Mouse (Mus musculus) liver, adult 2 months (tissue): Measurements from ENCODE around the gene Tubb3. TPM values are rescaled to one million over a fixed set of nuclear protein-coding genes. Genes with fewer than 3 reads are reported as not detected.

ENCODE experiments used
- DNase-seq: peaks from one replicate; pipeline ENCODE4 v3.0.0-alpha.2; 2011; ENCODE audit warnings: low read depth, low spot score; ENCODE audit errors: extremely low read depth
- H3K27ac ChIP-seq: fragments of 200-500 bp; replicated peaks from 2 replicates; pipeline ENCODE4 v1.5.1; 2012; ENCODE audit warnings: low read depth, mild to moderate bottlenecking, control low read depth, inconsistent platforms, low read length; ENCODE audit not compliant: insufficient read depth
- H3K27me3 ChIP-seq: fragments of 200-500 bp; 2 replicates; pipeline ENCODE4 v1.6.1; 2012; ENCODE audit warnings: mild to moderate bottlenecking, moderate library complexity, low read length, inconsistent platforms; ENCODE audit not compliant: control insufficient read depth, insufficient read depth
- H3K36me3 ChIP-seq: fragments of 200-500 bp; 2 replicates; pipeline ENCODE4 v1.6.1; 2012; ENCODE audit warnings: low read length, inconsistent platforms; ENCODE audit not compliant: control insufficient read depth, insufficient read depth
- H3K4me1 ChIP-seq: fragments of 200-500 bp; 2 replicates; pipeline ENCODE4 v1.6.1; 2011; ENCODE audit warnings: low read length; ENCODE audit not compliant: control insufficient read depth, insufficient read depth
- H3K4me3 ChIP-seq: fragments of 200-500 bp; 2 replicates; pipeline ENCODE4 v1.5.1; 2011; ENCODE audit warnings: low read depth, mild to moderate bottlenecking, control low read depth, low read length, moderate library complexity; ENCODE audit not compliant: insufficient read depth
- H3K79me2 ChIP-seq: fragments of 200-500 bp; 2 replicates; pipeline ENCODE4 v1.6.1; 2012; ENCODE audit warnings: inconsistent platforms, mild to moderate bottlenecking, low read length, moderate library complexity; ENCODE audit not compliant: control insufficient read depth, insufficient read depth
- H3K9ac ChIP-seq: fragments of 200-500 bp; 2 replicates; pipeline ENCODE4 v1.6.1; 2012; ENCODE audit warnings: low read depth, mild to moderate bottlenecking, control low read depth, inconsistent platforms, low read length
- CTCF ChIP-seq: fragments of 200-500 bp; IDR thresholded peaks from 2 replicates; pipeline ENCODE4 v1.5.1; 2011; ENCODE audit warnings: low read depth, low read length, control low read depth
- POLR2A ChIP-seq: fragments of 200-500 bp; IDR thresholded peaks from 2 replicates; pipeline ENCODE4 v1.6.1; 2011; ENCODE audit warnings: low read length, control low read depth; ENCODE audit not compliant: insufficient read depth; ENCODE audit errors: extremely low read depth
- WGBS: fragments of 180-500 bp; shearing (Covaris S2); methylation state at CpG from one replicate; pipeline ENCODE4 v1.1.7; 2018; 5-methylcytosine and 5-hydroxymethylcytosine counted together
- polyA plus RNA-seq: library from polyadenylated mRNA; depleted of rRNA; stranded (reverse); fragments of >200 nt; gene quantifications from 2 replicates; pipeline ENCODE4 v1.2.3, GENCODE M21; 2012; rRNA removed
- total RNA-seq: library from RNA; depleted of rRNA; stranded (reverse); fragments of >200 nt; gene quantifications from 2 replicates; pipeline ENCODE4 v1.2.3, GENCODE M21; 2014; rRNA removed

Tubb3 gene
- total and polyA plus RNA-seq, 2 experiments, result not detected

DNA sequence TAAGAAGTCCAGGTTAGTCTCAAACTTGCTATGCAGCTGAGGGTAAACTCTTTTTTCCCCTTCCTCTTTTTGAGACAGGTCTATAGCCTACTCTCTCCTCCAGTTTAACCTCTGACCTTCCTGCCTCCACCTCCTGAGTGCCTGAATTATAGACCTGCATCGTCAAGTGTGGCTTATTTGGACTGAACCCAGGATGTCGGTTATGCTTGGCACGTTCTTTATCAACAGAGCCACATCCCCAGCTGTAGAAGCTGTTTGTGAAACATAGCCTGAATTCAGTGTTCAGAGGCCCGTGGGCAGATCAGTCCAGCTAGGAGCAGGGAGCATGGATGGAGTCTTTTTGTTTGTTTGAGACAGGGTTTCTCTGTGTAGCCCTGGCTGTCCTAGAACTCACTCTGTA lies 40.9 kb downstream of the Tubb3 start:
- H3K4me1 ChIP-seq, result no peaks in the 10 kb centered on the region
- WGBS, result 59% methylated on average over 4 of the region's 4 CpGs
- no peak for DNase-seq
- no peak overlapping the region for H3K27ac ChIP-seq
- H3K4me3 ChIP-seq, result no peak overlapping the region
- no peaks in the 10 kb centered on the region for H3K79me2 ChIP-seq
- H3K27me3 ChIP-seq, result no peaks in the 10 kb centered on the region
- H3K36me3 ChIP-seq, result peaks cover 15% of the 10 kb centered on the region
- H3K9ac ChIP-seq, result no peak overlapping the region
- TF ChIP-seq POLR2A, result no peak
- no peak for TF ChIP-seq CTCF

DNA sequence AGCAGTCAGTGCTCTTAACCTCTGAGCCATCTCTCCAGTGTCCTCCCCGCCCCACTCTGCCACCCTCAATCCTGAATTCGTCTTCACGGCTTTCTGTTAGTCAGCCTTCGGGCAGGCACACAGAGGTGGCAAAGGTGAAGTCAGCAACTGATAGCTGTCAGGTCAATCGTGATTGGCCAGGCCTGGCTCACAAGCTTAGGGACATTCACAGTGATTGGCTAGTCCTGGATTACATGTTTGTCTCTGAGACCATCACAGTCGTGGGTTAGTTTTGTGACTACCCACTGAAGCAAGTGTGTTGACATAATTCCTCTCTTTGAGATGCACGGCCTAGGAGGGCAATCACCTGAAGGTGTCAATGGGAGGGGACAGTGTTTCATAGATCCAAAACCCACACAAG lies 42.1 kb downstream of the Tubb3 start:
- Histone ChIP-seq H3K36me3 (peaks cover 23% of the 10 kb centered on the region), H3K27me3 (no peaks in the 10 kb centered on the region), H3K79me2 (no peaks in the 10 kb centered on the region), H3K27ac (no peak overlapping the region), H3K9ac (no peak overlapping the region), H3K4me1 (no peaks in the 10 kb centered on the region), H3K4me3 (no peak overlapping the region)
- no peak for DNase-seq
- 83% methylated on average over 7 of the region's 7 CpGs for WGBS
- TF ChIP-seq CTCF, result no peak
- TF ChIP-seq POLR2A, result no peak

DNA sequence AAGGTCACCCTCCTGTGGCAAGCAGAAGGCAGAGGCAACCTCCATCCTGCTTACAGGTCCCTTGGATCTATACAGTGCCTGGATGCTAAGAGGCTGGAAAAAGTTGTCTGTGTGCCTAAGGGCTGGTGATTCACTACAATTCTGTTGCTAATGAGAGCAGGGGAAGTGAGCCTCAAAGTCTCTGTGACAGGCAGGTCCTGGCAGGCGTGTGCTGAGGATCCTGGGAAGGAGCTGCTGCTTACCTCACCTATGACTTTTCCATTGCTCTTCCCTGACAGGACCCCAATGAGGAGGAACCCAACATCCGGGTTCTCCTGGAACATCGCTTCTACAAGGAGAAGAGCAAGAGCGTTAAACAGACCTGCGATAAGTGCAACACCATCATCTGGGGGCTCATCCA lies 42.7 kb downstream of the Tubb3 start:
- peaks cover 29% of the 10 kb centered on the region for H3K36me3 ChIP-seq
- 91% methylated on average over 5 of the region's 5 CpGs for WGBS
- TF ChIP-seq CTCF, result no peak
- TF ChIP-seq POLR2A, result no peak
- H3K27me3 ChIP-seq, result no peaks in the 10 kb centered on the region
- no peak for DNase-seq
- no peak overlapping the region for H3K27ac ChIP-seq
- no peak overlapping the region for H3K4me3 ChIP-seq
- no peaks in the 10 kb centered on the region for H3K79me2 ChIP-seq
- H3K4me1 ChIP-seq, result no peaks in the 10 kb centered on the region
- no peak overlapping the region for H3K9ac ChIP-seq

DNA sequence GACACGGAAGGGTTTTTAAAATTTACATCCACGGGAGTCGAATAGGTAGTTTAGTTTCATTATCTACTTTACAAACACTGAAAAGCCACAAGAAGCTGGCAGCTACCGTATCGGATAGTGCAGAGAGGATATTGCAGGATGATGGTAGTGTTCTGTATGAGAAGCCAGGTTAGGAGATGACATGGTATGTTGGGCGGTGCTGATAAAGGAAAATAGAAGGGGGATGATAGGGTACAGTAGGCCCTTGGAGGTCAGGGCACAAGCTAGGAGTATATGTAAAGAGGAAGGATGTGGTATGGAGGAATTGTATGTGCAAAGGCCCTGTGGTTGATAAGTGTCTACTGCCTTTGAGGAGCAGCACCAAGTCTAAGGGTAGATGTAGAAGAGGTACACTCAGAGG lies 43.3 kb downstream of the Tubb3 start:
- Histone ChIP-seq H3K79me2 (no peaks in the 10 kb centered on the region), H3K4me1 (no peaks in the 10 kb centered on the region), H3K36me3 (peaks cover 33% of the 10 kb centered on the region), H3K4me3 (no peak overlapping the region), H3K9ac (no peak overlapping the region), H3K27ac (no peak overlapping the region), H3K27me3 (no peaks in the 10 kb centered on the region)
- DNase-seq, result no peak
- no peak for TF ChIP-seq POLR2A
- TF ChIP-seq CTCF, result no peak
- WGBS, result 97% methylated on average over 6 of the region's 6 CpGs

DNA sequence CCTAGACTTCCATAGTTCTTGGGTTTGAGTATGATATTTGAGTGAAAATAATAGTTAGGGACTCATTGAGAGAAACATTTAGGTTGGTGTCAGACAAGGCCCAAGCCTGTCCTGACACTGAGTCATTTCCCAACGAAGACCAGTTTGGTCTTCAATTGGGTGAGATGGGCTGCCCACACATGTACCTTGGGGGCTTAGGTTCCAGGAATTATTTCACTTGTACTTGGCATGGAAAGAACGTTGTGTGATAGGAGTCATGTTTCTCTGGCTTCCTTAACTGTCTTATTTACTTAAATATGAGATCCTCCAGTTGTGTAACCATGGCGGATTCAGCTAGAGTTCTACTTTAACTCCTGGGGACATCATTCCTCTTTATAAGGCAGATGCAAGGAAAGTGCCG lies 52.4 kb downstream of the Tubb3 start:
- Histone ChIP-seq H3K4me3 (no peak overlapping the region), H3K27me3 (no peaks in the 10 kb centered on the region), H3K9ac (no peak overlapping the region), H3K4me1 (peaks cover 4% of the 10 kb centered on the region), H3K36me3 (peaks cover 11% of the 10 kb centered on the region), H3K79me2 (no peaks in the 10 kb centered on the region), H3K27ac (no peak overlapping the region)
- DNase-seq, result no peak
- TF ChIP-seq CTCF, result no peak
- no peak for TF ChIP-seq POLR2A
- 86% methylated on average over 4 of the region's 4 CpGs for WGBS

DNA sequence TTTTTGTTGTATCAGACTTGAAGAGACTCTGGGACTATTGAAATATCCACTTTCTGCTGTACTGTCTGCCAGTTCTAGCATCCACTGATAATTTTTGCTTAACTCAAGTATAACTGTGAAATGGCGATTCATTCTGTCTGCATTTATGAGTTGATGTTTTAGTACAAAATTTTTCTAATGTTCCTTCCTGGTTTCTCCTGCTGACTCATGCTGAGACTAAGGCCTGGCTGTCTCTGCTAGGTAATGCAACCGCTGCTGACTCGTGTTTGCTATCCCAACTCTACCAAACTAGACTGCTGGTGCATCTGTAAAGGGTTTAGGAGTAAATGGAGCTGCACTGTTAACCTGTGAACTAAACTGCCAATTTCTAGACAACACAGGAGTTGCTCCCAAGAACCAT lies 56.3 kb downstream of the Tubb3 start:
- Histone ChIP-seq H3K36me3 (0 out of 2 replicates have a peak, but pooled peaks cover 1% of the 10 kb centered on the region), H3K27ac (no peak overlapping the region), H3K4me3 (no peak overlapping the region), H3K79me2 (no peaks in the 10 kb centered on the region), H3K9ac (no peak overlapping the region), H3K27me3 (no peaks in the 10 kb centered on the region), H3K4me1 (peaks cover 4% of the 10 kb centered on the region)
- TF ChIP-seq POLR2A (no peak), CTCF (no peak)
- DNase-seq, result no peak
- WGBS, result 69% methylated on average over 3 of the region's 3 CpGs

Other genes with a start within 250 kb of the Tubb3 start
- 0.55 and 0.74 TPM in 2 replicates for gene Dpep1, start 225.2 kb upstream of the Tubb3 start, total RNA-seq
- gene Dpep1, start 225.2 kb upstream of the Tubb3 start, polyA plus RNA-seq, result 0.45 and 1.8 TPM in 2 replicates
- gene Chmp1a, start 198.7 kb upstream of the Tubb3 start, total RNA-seq, result 51.5 and 58.5 TPM in 2 replicates
- 67.1 and 67.7 TPM in 2 replicates for gene Chmp1a, start 198.7 kb upstream of the Tubb3 start, polyA plus RNA-seq
- 0.28 and 0.34 TPM in 2 replicates for gene Spata33, start 198.6 kb upstream of the Tubb3 start, total RNA-seq
- gene Spata33, start 198.6 kb upstream of the Tubb3 start, polyA plus RNA-seq, result 0.13 and 0.61 TPM in 2 replicates
- 16.9 and 18.2 TPM in 2 replicates for gene Cdk10, start 186.6 kb upstream of the Tubb3 start, total RNA-seq
- gene Cdk10, start 186.6 kb upstream of the Tubb3 start, polyA plus RNA-seq, result 29.8 and 45.1 TPM in 2 replicates
- 16.8 and 18.1 TPM in 2 replicates for gene Spata2l, start 175.2 kb upstream of the Tubb3 start, total RNA-seq
- 27.3 and 41.2 TPM in 2 replicates for gene Spata2l, start 175.2 kb upstream of the Tubb3 start, polyA plus RNA-seq
- gene Zfp276, start 157.2 kb upstream of the Tubb3 start, total RNA-seq, result 21.3 and 26.3 TPM in 2 replicates
- gene Zfp276, start 157.2 kb upstream of the Tubb3 start, polyA plus RNA-seq, result 17.7 and 24.5 TPM in 2 replicates
- gene Vps9d1, start 157.1 kb upstream of the Tubb3 start, total RNA-seq, result 5.6 and 6.6 TPM in 2 replicates
- gene Vps9d1, start 157.1 kb upstream of the Tubb3 start, polyA plus RNA-seq, result 40.9 and 48.8 TPM in 2 replicates
- 0.94 and 1.8 TPM in 2 replicates for gene Fanca, start 92.8 kb upstream of the Tubb3 start, total RNA-seq
- gene Fanca, start 92.8 kb upstream of the Tubb3 start, polyA plus RNA-seq, result 0.88 and 1.1 TPM in 2 replicates
- under 0.01 and 0.07 TPM in 2 replicates for gene Spire2, start 78.7 kb upstream of the Tubb3 start, total RNA-seq
- gene Spire2, start 78.7 kb upstream of the Tubb3 start, polyA plus RNA-seq, result 0.13 TPM in 1 of 2 replicates, not detected in the other
- gene Tcf25, start 37.7 kb upstream of the Tubb3 start, total RNA-seq, result 86.7 and 94.3 TPM in 2 replicates
- gene Tcf25, start 37.7 kb upstream of the Tubb3 start, polyA plus RNA-seq, result 83.8 and 117 TPM in 2 replicates
- gene Mc1r, start 4.3 kb upstream of the Tubb3 start, total RNA-seq, result not detected in 2 replicates
- gene Mc1r, start 4.3 kb upstream of the Tubb3 start, polyA plus RNA-seq, result not detected in 2 replicates
- 20.5 and 20.6 TPM in 2 replicates for gene Def8, start 12.1 kb downstream of the Tubb3 start, total RNA-seq
- gene Def8, start 12.1 kb downstream of the Tubb3 start, polyA plus RNA-seq, result 32.2 and 33.5 TPM in 2 replicates
- 22.8 and 26.0 TPM in 2 replicates for gene Afg3l1, start 66.5 kb downstream of the Tubb3 start, total RNA-seq
- 36.3 and 37.8 TPM in 2 replicates for gene Afg3l1, start 66.5 kb downstream of the Tubb3 start, polyA plus RNA-seq
- not detected in 2 replicates for gene Dbndd1, start 104.0 kb downstream of the Tubb3 start, total RNA-seq
- not detected in 2 replicates for gene Dbndd1, start 104.0 kb downstream of the Tubb3 start, polyA plus RNA-seq
- gene Gas8, start 107.4 kb downstream of the Tubb3 start, total RNA-seq, result 1.8 TPM in 2 replicates
- 1.4 and 1.6 TPM in 2 replicates for gene Gas8, start 107.4 kb downstream of the Tubb3 start, polyA plus RNA-seq
- 25.6 and 41.1 TPM in 2 replicates for gene Rhou, start 242.5 kb downstream of the Tubb3 start, total RNA-seq
- gene Rhou, start 242.5 kb downstream of the Tubb3 start, polyA plus RNA-seq, result 34.1 and 38.6 TPM in 2 replicates